Mouse (Mus musculus) CD8-positive naive resting alpha-beta T cell, adult 2 months (primary cell): Measurements from ENCODE around the gene Hyal1.

Source experiments
- DNase-seq, 2 experiments: peaks; one replicate each; pipeline ENCODE4 v3.0.0; 2022; ENCODE audit warnings: low read depth in 2 of 2, low spot score in 2 of 2

Hyal1 gene

GRCm38 (mm10) chr9:107594281-107595062, 17.7 kb downstream of the Hyal1 start:
- DNase-seq = no peak

GRCm38 (mm10) chr9:107596619-107597569, 20.2 kb downstream of the Hyal1 start:
- no peak for DNase-seq

- DNase-seq = no peak
Observed at GRCm38 (mm10) chr9:107598385-107598784, 21.7 kb downstream of the Hyal1 start.

- no peak for DNase-seq
Observed at GRCm38 (mm10) chr9:107599433-107599832, 22.7 kb downstream of the Hyal1 start.

GRCm38 (mm10) chr9:107599842-107600241, 23.1 kb downstream of the Hyal1 start:
- no peak for DNase-seq

- no peak for DNase-seq
Observed at GRCm38 (mm10) chr9:107600745-107601144, 24.0 kb downstream of the Hyal1 start.

- no peak for DNase-seq
Observed at GRCm38 (mm10) chr9:107601275-107601674, 24.5 kb downstream of the Hyal1 start.

GRCm38 (mm10) chr9:107602068-107602648, 25.4 kb downstream of the Hyal1 start:
- DNase-seq = peak; percentile 89 to 90

- no peak for DNase-seq
Observed at GRCm38 (mm10) chr9:107603251-107603650, 26.5 kb downstream of the Hyal1 start.

- DNase-seq = no peak
Observed at GRCm38 (mm10) chr9:107605041-107605661, 28.4 kb downstream of the Hyal1 start.

- no peak for DNase-seq
Observed at GRCm38 (mm10) chr9:107606591-107606990, 29.9 kb downstream of the Hyal1 start.

GRCm38 (mm10) chr9:107607036-107607435, 30.3 kb downstream of the Hyal1 start:
- no peak for DNase-seq

- no peak for DNase-seq
Observed at GRCm38 (mm10) chr9:107607653-107608245, 31.0 kb downstream of the Hyal1 start.

- no peak for DNase-seq
Observed at GRCm38 (mm10) chr9:107608741-107609432, 32.2 kb downstream of the Hyal1 start, which contains the start of gene Sema3b. Gene Sema3b, minus strand, starts transcription at chr9:107609229.

GRCm38 (mm10) chr9:107609433-107609830, 32.7 kb downstream of the Hyal1 start:
- DNase-seq = no peak

GRCm38 (mm10) chr9:107611456-107612190, 34.9 kb downstream of the Hyal1 start:
- no peak for DNase-seq

- DNase-seq = peak; percentile 95 to 96
Observed at GRCm38 (mm10) chr9:107612191-107612944, 35.6 kb downstream of the Hyal1 start.

GRCm38 (mm10) chr9:107612945-107613569, 36.3 kb downstream of the Hyal1 start:
- no peak for DNase-seq
